9 mouse cellular contexts compared by ENCODE assay signal in the genomic region with DNA sequence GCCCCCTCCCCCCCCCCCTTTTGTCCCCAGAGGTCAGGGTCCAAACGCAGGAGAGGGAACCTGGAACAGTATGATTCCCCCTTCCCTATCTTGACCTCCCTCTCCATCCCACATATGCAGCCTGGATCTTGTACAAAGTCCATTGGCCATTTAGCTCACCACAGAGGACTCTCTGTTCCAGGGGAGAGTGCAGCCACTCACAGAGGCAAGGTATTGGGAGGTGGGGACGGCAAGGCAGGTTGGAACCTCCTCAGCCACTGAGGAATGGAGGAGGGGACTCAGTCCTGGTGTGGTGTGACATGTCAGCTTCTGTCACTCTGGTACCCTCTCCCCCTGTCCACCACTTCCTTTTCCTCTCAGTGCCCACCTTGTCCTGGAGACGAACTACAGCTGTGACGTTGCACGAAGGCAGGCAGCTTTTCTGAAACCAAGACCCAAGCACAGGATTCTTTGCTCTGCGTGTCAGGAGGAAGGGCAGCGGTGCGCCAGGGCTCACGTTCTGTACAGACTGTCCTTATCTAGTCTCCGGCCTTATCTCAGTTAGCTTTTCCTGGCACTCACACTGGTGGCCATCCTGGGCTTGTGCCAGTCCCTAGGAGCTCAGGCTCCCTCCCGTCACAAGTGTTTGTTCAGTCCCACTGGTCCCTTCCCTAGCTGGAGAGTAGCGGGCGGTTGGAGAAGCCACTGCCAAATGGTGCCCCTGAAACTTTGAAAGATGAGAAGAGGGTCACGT.
DNase-seq lines count a peak whose midpoint lies in the region; ATAC-seq lines count a peak whose summit lies in the region.
"Had no signal": no experiment of that assay in that cellular context is flagged by ENCODE, and none has a peak within 500 bp of the region (broad histone marks: within the 10 kb centered on the region; RNA-seq: fewer than 3 reads in every experiment).

No protein-coding gene starts in this region.

- 0 out of 2 replicates have a peak, but pooled peaks cover 5% of the 10 kb centered on the region for H3K9me3 ChIP-seq in midbrain, embryonic 14.5 days (ENCODE audit: control insufficient read depth, low read length)
- peaks cover 5% of the 10 kb centered on the region; the same call in 1 of the 2 replicates for H3K9me3 ChIP-seq in midbrain, embryonic 13.5 days
- no peaks in the 10 kb centered on the region for H3K9me3 ChIP-seq in liver, embryonic 12.5 days (replicated peaks)
- H3K9me3 ChIP-seq: G1E had no signal

- intact Hi-C loops in heart, postnatal 10 days (cut with DNase I) = loop anchor here (1.0 to 5.0 kb wide), 4 partner anchors 44 to 299 kb away; no protein-coding TSS in a partner anchor

- no peaks in the 10 kb centered on the region for H3K36me3 ChIP-seq in midbrain, embryonic 14.5 days (ENCODE audit: control insufficient read depth, insufficient read depth, low read length)
- H3K36me3 ChIP-seq in midbrain, embryonic 13.5 days = no peaks in the 10 kb centered on the region
- no peaks in the 10 kb centered on the region for H3K36me3 ChIP-seq in liver, embryonic 12.5 days
- H3K36me3 ChIP-seq: G1E had no signal

- WGBS in midbrain, embryonic 14.5 days = 77% methylated on average over 14 of the region's 14 CpGs
- WGBS in midbrain, embryonic 13.5 days = 71% methylated on average over 14 of the region's 14 CpGs
- WGBS in liver, embryonic 12.5 days (ENCODE audit: insufficient replicate concordance) = 18% methylated on average over 14 of the region's 14 CpGs

- H3K4me3 ChIP-seq in midbrain, embryonic 14.5 days (replicated peaks; ENCODE audit: low read depth, low read length) = no peak overlapping the region
- H3K4me3 ChIP-seq in midbrain, embryonic 13.5 days (replicated peaks) = no peak overlapping the region
- H3K4me3 ChIP-seq in liver, embryonic 12.5 days = no peak overlapping the region

- H3K27me3 ChIP-seq in midbrain, embryonic 14.5 days (ENCODE audit: control insufficient read depth, insufficient read depth, low read length) = no peaks in the 10 kb centered on the region
- H3K27me3 ChIP-seq in midbrain, embryonic 13.5 days = no peaks in the 10 kb centered on the region
- no peaks in the 10 kb centered on the region; the same call in 1 of the 2 replicates for H3K27me3 ChIP-seq in liver, embryonic 12.5 days (replicated peaks)

- DNase-seq in midbrain, embryonic 14.5 days = no peak
- peak; percentile 78 to 89 for DNase-seq in heart, postnatal 10 days
- peak; percentile 75 for DNase-seq in testis, postnatal 10 days (ENCODE audit: low spot score)
- no peak for DNase-seq in embryo, embryonic 10.5 days (ENCODE audit: low spot score)
- DNase-seq in thymus, adult 18-20 months = no peak
- no peak for DNase-seq in neural tube, embryonic 10.5 days (ENCODE audit: extremely low spot score, low spot score)

- H3K4me1 ChIP-seq in midbrain, embryonic 14.5 days (ENCODE audit: control insufficient read depth, insufficient read depth, low read length) = peaks cover 8% of the 10 kb centered on the region
- peaks cover 13% of the 10 kb centered on the region; the same call in 1 of the 2 replicates for H3K4me1 ChIP-seq in midbrain, embryonic 13.5 days (replicated peaks)
- peaks cover 17% of the 10 kb centered on the region for H3K4me1 ChIP-seq in liver, embryonic 12.5 days

- H3K4me2 ChIP-seq in midbrain, embryonic 14.5 days (ENCODE audit: low read length) = no peak overlapping the region
- no peak overlapping the region for H3K4me2 ChIP-seq in midbrain, embryonic 13.5 days (replicated peaks)
- no peak overlapping the region for H3K4me2 ChIP-seq in liver, embryonic 12.5 days

- 0 out of 2 replicates have a peak overlapping the region, but pooled peaks have one; percentile 41 for H3K27ac ChIP-seq in midbrain, embryonic 14.5 days (replicated peaks; ENCODE audit: low read depth, low read length)
- no peak overlapping the region for H3K27ac ChIP-seq in midbrain, embryonic 13.5 days
- no peak overlapping the region for H3K27ac ChIP-seq in liver, embryonic 12.5 days

- no peak overlapping the region for H3K9ac ChIP-seq in midbrain, embryonic 14.5 days (replicated peaks; ENCODE audit: low read length)
- no peak overlapping the region for H3K9ac ChIP-seq in midbrain, embryonic 13.5 days (replicated peaks)
- H3K9ac ChIP-seq in liver, embryonic 12.5 days = no peak overlapping the region

- ATAC-seq in midbrain, embryonic 14.5 days (ENCODE audit: low FRiP score, low TSS enrichment) = no peak
- no peak for ATAC-seq in midbrain, embryonic 13.5 days
- peak; percentile 13; the same call in 1 of the 2 replicates for ATAC-seq in liver, embryonic 12.5 days

Comparison
In these comparisons a context has a peak if more than half of its experiments do, and no peak if none do; other contexts are left out.
1. DNase-seq: peak in heart, postnatal 10 days (2 of 2) and testis, postnatal 10 days (single experiment); none in midbrain, embryonic 14.5 days (single experiment), embryo, embryonic 10.5 days (single experiment), thymus, adult 18-20 months (0 of 2) and neural tube, embryonic 10.5 days (single experiment).